8 mouse cellular contexts compared by ENCODE assay signal in genomic region chr1:95665951-95666484, GRCm38 (mm10). TPM values are rescaled to one million over a fixed set of nuclear protein-coding genes. Genes with fewer than 3 reads are reported as not detected.
DNase-seq lines count a peak whose midpoint lies in the region; ATAC-seq and TF ChIP-seq lines count a peak whose summit lies in the region.

No protein-coding gene starts in this region.

- peak overlapping the region; percentile 52 for H3K4me2 ChIP-seq in forebrain, embryonic 14.5 days (ENCODE audit: low read length)
- peak overlapping the region; percentile 82 for H3K4me2 ChIP-seq in hindbrain, embryonic 13.5 days
- H3K4me2 ChIP-seq in liver, embryonic 11.5 days, result peak overlapping the region; percentile 79
- H3K4me2 ChIP-seq in midbrain, embryonic 16.5 days (ENCODE audit: low read length), result peak overlapping the region; percentile 60
- peak overlapping the region; percentile 86 for H3K4me2 ChIP-seq in stomach, postnatal 0 days (replicated peaks; ENCODE audit: low read depth)

- ATAC-seq in forebrain, embryonic 14.5 days, result no peak; the same call in 1 of the 2 replicates
- ATAC-seq in hindbrain, embryonic 13.5 days (ENCODE audit: low FRiP score), result no peak
- no peak for ATAC-seq in liver, embryonic 11.5 days (replicated peaks; ENCODE audit: low FRiP score)
- ATAC-seq in midbrain, embryonic 16.5 days, result no peak
- no peak for ATAC-seq in stomach, postnatal 0 days (ENCODE audit: low FRiP score, low TSS enrichment)
- ATAC-seq in monocyte, adult 5-6 weeks (replicated peaks; ENCODE audit: insufficient number of reproducible peaks, low FRiP score, low TSS enrichment, poor library complexity, severe bottlenecking), result no peak

- peak in 1 of 2 experiments; percentile 41; a peak in 2 of 4 replicates for TF ChIP-seq EP300 in MEL (IDR thresholded peaks at IDR 0.05; ENCODE audit: low read depth in 1 of 2, low read length in 2 of 2)
- TF ChIP-seq EP300 in stomach, postnatal 0 days (optimal IDR thresholded peaks at IDR 0.05), result no peak

- no peaks in the 10 kb centered on the region for H3K27me3 ChIP-seq in MEL (ENCODE audit: control insufficient read depth in 1 of 2, insufficient read depth in 2 of 2, low read length in 2 of 2)
- no peaks in the 10 kb centered on the region for H3K27me3 ChIP-seq in forebrain, embryonic 14.5 days (replicated peaks; ENCODE audit: control insufficient read depth, insufficient read depth, low read length)
- H3K27me3 ChIP-seq in hindbrain, embryonic 13.5 days, result no peaks in the 10 kb centered on the region
- peaks cover 4% of the 10 kb centered on the region; the same call in 1 of the 2 replicates for H3K27me3 ChIP-seq in liver, embryonic 11.5 days (replicated peaks; ENCODE audit: control insufficient read depth, insufficient read depth, low read length)
- no peaks in the 10 kb centered on the region for H3K27me3 ChIP-seq in midbrain, embryonic 16.5 days (ENCODE audit: control insufficient read depth, insufficient read depth, low read depth, low read length)
- H3K27me3 ChIP-seq in stomach, postnatal 0 days (ENCODE audit: control insufficient read depth, insufficient read depth, low read length), result no peaks in the 10 kb centered on the region

- peak overlapping the region; percentile 12; the same call in 1 of the 2 replicates for H3K9ac ChIP-seq in MEL (ENCODE audit: control insufficient read depth, low read depth, low read length, poor library complexity, severe bottlenecking)
- H3K9ac ChIP-seq in forebrain, embryonic 14.5 days (ENCODE audit: low read length), result peak overlapping the region; percentile 78
- peak overlapping the region; percentile 87 for H3K9ac ChIP-seq in hindbrain, embryonic 13.5 days
- H3K9ac ChIP-seq in liver, embryonic 11.5 days (ENCODE audit: low read depth, low read length), result no peak overlapping the region
- peak overlapping the region; percentile 81 for H3K9ac ChIP-seq in midbrain, embryonic 16.5 days (ENCODE audit: low read depth, low read length)
- no peak overlapping the region for H3K9ac ChIP-seq in stomach, postnatal 0 days (ENCODE audit: low read length)

- H3K27ac ChIP-seq in MEL (ENCODE audit: control insufficient read depth, low read depth, low read length), result no peak overlapping the region
- peak overlapping the region; percentile 77; the same call in 1 of the 2 replicates for H3K27ac ChIP-seq in forebrain, embryonic 14.5 days (ENCODE audit: low read depth, low read length)
- peak overlapping the region; percentile 86 for H3K27ac ChIP-seq in hindbrain, embryonic 13.5 days
- no peak overlapping the region for H3K27ac ChIP-seq in liver, embryonic 11.5 days (ENCODE audit: low read depth, low read length)
- H3K27ac ChIP-seq in midbrain, embryonic 16.5 days (ENCODE audit: low read length), result peak overlapping the region; percentile 94
- H3K27ac ChIP-seq in stomach, postnatal 0 days (replicated peaks), result no peak overlapping the region

- DNase-seq in 416B (ENCODE audit: low read depth) (peak; percentile 87), MEL (ENCODE audit: low read depth, low spot score) (peak; percentile 79)
- peak; percentile 59 for DNase-seq in forebrain, embryonic 14.5 days (ENCODE audit: low spot score)
- peak; percentile 33 for DNase-seq in liver, embryonic 11.5 days (ENCODE audit: low spot score)
- DNase-seq in stomach, postnatal 0 days (ENCODE audit: low spot score), result no peak

- no peak; the same call in 1 of the 2 replicates for TF ChIP-seq RAD21 in MEL (IDR thresholded peaks at IDR 0.05; ENCODE audit: low read depth, low read length)

- no peaks in the 10 kb centered on the region for H3K79me2 ChIP-seq in MEL (ENCODE audit: control insufficient read depth, insufficient read depth, low read length, poor library complexity)

- no peak for TF ChIP-seq CTCF in MEL (IDR thresholded peaks at IDR 0.05 in 2 of 3, conservative IDR thresholded peaks at IDR 0.05 in 1 of 3; ENCODE audit: control insufficient read depth in 1 of 3, insufficient read depth in 1 of 3, low read depth in 2 of 3, low read length in 3 of 3, poor library complexity in 1 of 3, severe bottlenecking in 1 of 3)
- no peak for TF ChIP-seq CTCF in stomach, postnatal 0 days (IDR thresholded peaks at IDR 0.05; ENCODE audit: low read depth)

- under 1% methylated on average over 17 of the region's 17 CpGs for WGBS in forebrain, embryonic 14.5 days
- 2% methylated on average over 17 of the region's 17 CpGs for WGBS in hindbrain, embryonic 13.5 days
- 2% methylated on average over 17 of the region's 17 CpGs for WGBS in liver, embryonic 11.5 days
- WGBS in midbrain, embryonic 16.5 days, result under 1% methylated on average over 17 of the region's 17 CpGs
- WGBS in stomach, postnatal 0 days, result 1% methylated on average over 17 of the region's 17 CpGs

- TF ChIP-seq POLR2A in MEL (IDR thresholded peaks at IDR 0.05; ENCODE audit: control insufficient read depth in 1 of 2, insufficient read depth in 1 of 2, low read depth in 1 of 2, low read length in 2 of 2, poor library complexity in 1 of 2), result no peak

- peak overlapping the region; percentile 56 to 67 for H3K4me3 ChIP-seq in MEL (ENCODE audit: control insufficient read depth in 1 of 2, insufficient read depth in 1 of 2, low read depth in 2 of 2, low read length in 2 of 2)
- H3K4me3 ChIP-seq in forebrain, embryonic 14.5 days (ENCODE audit: low read depth, low read length), result peak overlapping the region; percentile 63
- H3K4me3 ChIP-seq in hindbrain, embryonic 13.5 days, result peak overlapping the region; percentile 70
- H3K4me3 ChIP-seq in liver, embryonic 11.5 days (ENCODE audit: low read depth, low read length), result peak overlapping the region; percentile 54
- peak overlapping the region; percentile 66 for H3K4me3 ChIP-seq in midbrain, embryonic 16.5 days (ENCODE audit: low read depth, low read length)
- H3K4me3 ChIP-seq in stomach, postnatal 0 days (ENCODE audit: low read depth, low read length), result peak overlapping the region; percentile 54

- peaks cover 7 to 26% of the 10 kb centered on the region in 2 experiments for H3K4me1 ChIP-seq in MEL (ENCODE audit: control insufficient read depth in 1 of 2, insufficient read depth in 2 of 2, low read length in 2 of 2)
- H3K4me1 ChIP-seq in forebrain, embryonic 14.5 days (ENCODE audit: control insufficient read depth, insufficient read depth, low read length), result peaks cover 10% of the 10 kb centered on the region
- H3K4me1 ChIP-seq in hindbrain, embryonic 13.5 days (replicated peaks), result peaks cover 17% of the 10 kb centered on the region
- H3K4me1 ChIP-seq in liver, embryonic 11.5 days (replicated peaks; ENCODE audit: control insufficient read depth, insufficient read depth, low read length), result no peaks in the 10 kb centered on the region; the same call in 1 of the 2 replicates
- peaks cover 14% of the 10 kb centered on the region; the same call in 1 of the 2 replicates for H3K4me1 ChIP-seq in midbrain, embryonic 16.5 days (ENCODE audit: control insufficient read depth, insufficient read depth, low read length)
- peaks cover 2% of the 10 kb centered on the region; the same call in 1 of the 2 replicates for H3K4me1 ChIP-seq in stomach, postnatal 0 days (replicated peaks; ENCODE audit: control insufficient read depth, insufficient read depth)

- no peaks in the 10 kb centered on the region for H3K9me3 ChIP-seq in MEL (replicated peaks; ENCODE audit: insufficient read depth, low read length)
- H3K9me3 ChIP-seq in forebrain, embryonic 14.5 days (replicated peaks; ENCODE audit: control insufficient read depth, low read length), result no peaks in the 10 kb centered on the region
- no peaks in the 10 kb centered on the region for H3K9me3 ChIP-seq in hindbrain, embryonic 13.5 days
- no peaks in the 10 kb centered on the region for H3K9me3 ChIP-seq in liver, embryonic 11.5 days (ENCODE audit: control insufficient read depth, low read length)
- no peaks in the 10 kb centered on the region for H3K9me3 ChIP-seq in midbrain, embryonic 16.5 days (replicated peaks; ENCODE audit: control insufficient read depth, low read length, poor library complexity, severe bottlenecking)
- H3K9me3 ChIP-seq in stomach, postnatal 0 days (ENCODE audit: control insufficient read depth, low read length), result no peaks in the 10 kb centered on the region

- peaks cover 0 to 28% of the 10 kb centered on the region in 2 experiments; a peak in 2 of 4 replicates for H3K36me3 ChIP-seq in MEL (ENCODE audit: control insufficient read depth in 1 of 2, insufficient read depth in 2 of 2, low read length in 2 of 2)
- no peaks in the 10 kb centered on the region for H3K36me3 ChIP-seq in forebrain, embryonic 14.5 days (ENCODE audit: control insufficient read depth, insufficient read depth, low read length)
- H3K36me3 ChIP-seq in hindbrain, embryonic 13.5 days, result no peaks in the 10 kb centered on the region
- no peaks in the 10 kb centered on the region for H3K36me3 ChIP-seq in liver, embryonic 11.5 days (ENCODE audit: control insufficient read depth, insufficient read depth, low read length)
- no peaks in the 10 kb centered on the region for H3K36me3 ChIP-seq in midbrain, embryonic 16.5 days (ENCODE audit: control insufficient read depth, insufficient read depth, low read length)
- no peaks in the 10 kb centered on the region for H3K36me3 ChIP-seq in stomach, postnatal 0 days (ENCODE audit: control insufficient read depth, insufficient read depth, low read length)

TF ChIP-seq in MEL, 35 proteins besides CTCF, POLR2A, EP300 and RAD21 (continues in another document):
- TF ChIP-seq ZNF384 (IDR thresholded peaks at IDR 0.05; ENCODE audit: low read depth, low read length) (peak; percentile 71), SIN3A (IDR thresholded peaks at IDR 0.05; ENCODE audit: low read length) (peak; percentile 58; the same call in 1 of the 2 replicates), POLR2AphosphoS2 (IDR thresholded peaks at IDR 0.05; ENCODE audit: low read length) (no peak), MYC (IDR thresholded peaks at IDR 0.05; ENCODE audit: low read depth, low read length) (no peak), ZC3H11A (IDR thresholded peaks at IDR 0.05; ENCODE audit: low read depth, low read length) (no peak), RCOR1 (IDR thresholded peaks at IDR 0.05; ENCODE audit: low read depth, low read length) (peak; percentile 68), ETS1 (IDR thresholded peaks at IDR 0.05; ENCODE audit: low read depth, low read length) (0 out of 2 replicates have a peak, but pooled peaks have one; percentile 9), ZMIZ1 (IDR thresholded peaks at IDR 0.05; ENCODE audit: low read depth, low read length) (no peak)

RNA-seq across cellular contexts. Expression of gene St8sia4, which starts 1.4 kb away (rescaled TPM):
- total RNA-seq in MEL (2012; rRNA removed), result 1.3 and 1.6 TPM in 2 replicates
- under 1 TPM in 1 of 2 experiments, not detected in 1; 0.81 TPM for polyA plus RNA-seq in MEL (2012; ENCODE audit: insufficient read depth in 1 of 2, insufficient read length in 2 of 2, low read depth in 1 of 2, low replicate concordance in 2 of 2, missing spikeins in 1 of 2)
- polyA plus RNA-seq in forebrain, embryonic 14.5 days (2014; fragmentation: Nextera tagmentation; extraction: Ambion mirVana), result 35.2 and 50.4 TPM in 2 replicates
- 35.8 and 36.4 TPM in 2 replicates for polyA plus RNA-seq in hindbrain, embryonic 13.5 days (2015; fragmentation: Nextera tagmentation; extraction: Ambion mirVana)
- 2.6 and 4.0 TPM in 2 replicates for polyA plus RNA-seq in liver, embryonic 11.5 days (2014; fragmentation: Nextera tagmentation; extraction: Ambion mirVana)
- 45.9 and 47.3 TPM in 2 replicates for polyA plus RNA-seq in midbrain, embryonic 16.5 days (2015; fragmentation: Nextera tagmentation; extraction: Ambion mirVana)
- polyA plus RNA-seq in stomach, postnatal 0 days (2015; fragmentation: Nextera tagmentation; extraction: Ambion mirVana), result 1.3 and 1.7 TPM in 2 replicates
- 149 to 177 TPM (median 157 TPM) in 3 replicates for total RNA-seq in monocyte, adult 5-6 weeks (2017)

Comparison
In these comparisons a context has a peak if more than half of its experiments do, and no peak if none do; other contexts are left out.
1. H3K27ac ChIP-seq: peak in forebrain, embryonic 14.5 days (single experiment), hindbrain, embryonic 13.5 days (single experiment) and midbrain, embryonic 16.5 days (single experiment); none in MEL (single experiment), liver, embryonic 11.5 days (single experiment) and stomach, postnatal 0 days (single experiment).
2. H3K9ac ChIP-seq: peak in MEL (single experiment), forebrain, embryonic 14.5 days (single experiment), hindbrain, embryonic 13.5 days (single experiment) and midbrain, embryonic 16.5 days (single experiment); none in liver, embryonic 11.5 days (single experiment) and stomach, postnatal 0 days (single experiment).
3. Peak in every context shown above with its lines, with median percentiles within 50 percentile points of each other: H3K4me3 ChIP-seq and H3K4me2 ChIP-seq.